Mouse (Mus musculus) kidney, postnatal 0 days (tissue): ENCODE results near the gene Anks6. TPM values are rescaled to one million over a fixed set of nuclear protein-coding genes. Genes with fewer than 3 reads are reported as not detected.
A peak's percentile ranks its signal among the peaks of the same experiment; 100 is the strongest.

ENCODE experiments used
- ATAC-seq: fragments of 200-750 bp; cut with Nextera tagmentation; replicated peaks from 2 replicates; pipeline ENCODE4 v1.8.0; 2017; ENCODE audit warnings: low read depth, moderate number of reproducible peaks, moderate TSS enrichment, moderate library complexity; ENCODE audit not compliant: low FRiP score
- DNase-seq: peaks from one replicate; pipeline ENCODE4 v3.0.0-alpha.2; 2016; ENCODE audit warnings: low spot score
- H3K27ac ChIP-seq: fragments of 300-500 bp; sonication (generic); 2 replicates; pipeline ENCODE4 v1.5.1; 2014; ENCODE audit warnings: mild to moderate bottlenecking
- H3K27me3 ChIP-seq: fragments of 300-500 bp; sonication (generic); 2 replicates; pipeline ENCODE4 v1.6.1; 2014; ENCODE audit warnings: low read length, mixed read lengths; ENCODE audit not compliant: insufficient read depth
- H3K36me3 ChIP-seq: fragments of 300-500 bp; sonication (generic); 2 replicates; pipeline ENCODE4 v1.6.1; 2014; ENCODE audit warnings: low read length, mixed read lengths; ENCODE audit not compliant: insufficient read depth
- H3K4me1 ChIP-seq: fragments of 300-500 bp; sonication (generic); replicated peaks from 2 replicates; pipeline ENCODE4 v1.6.1; 2014; ENCODE audit warnings: antibody characterized with exemption, low read length, mixed read lengths; ENCODE audit not compliant: insufficient read depth
- H3K4me2 ChIP-seq: fragments of 300-500 bp; sonication (generic); 2 replicates; pipeline ENCODE4 v1.6.1; 2014; ENCODE audit warnings: mild to moderate bottlenecking, low read length, moderate library complexity, mixed read lengths
- H3K4me3 ChIP-seq: fragments of 300-500 bp; sonication (generic); replicated peaks from 2 replicates; pipeline ENCODE4 v1.5.1; 2014; ENCODE audit warnings: low read depth, low read length
- H3K9ac ChIP-seq: fragments of 300-500 bp; sonication (generic); 2 replicates; pipeline ENCODE4 v1.6.1; 2014; ENCODE audit warnings: low read depth, low read length
- H3K9me3 ChIP-seq: fragments of 300-500 bp; sonication (generic); replicated peaks from 2 replicates; pipeline ENCODE4 v1.6.1; 2016; ENCODE audit warnings: low read length, inconsistent platforms, mixed read lengths
- CTCF ChIP-seq: IDR thresholded peaks from 2 replicates; pipeline ENCODE4 v1.5.1; 2016; ENCODE audit warnings: antibody characterized with exemption, low read depth, mild to moderate bottlenecking, moderate library complexity
- whole genome bisulfite sequencing: fragments of 180-500 bp; shearing (Covaris S2); extraction: QIAGEN DNeasy Blood & Tissue Kit; methylation state at CpG from one replicate; pipeline ENCODE4 v1.1.7; 2014; 5-methylcytosine and 5-hydroxymethylcytosine counted together
- polyA plus RNA-seq: library from polyadenylated mRNA; unstranded; fragments of >200 nt; fragmentation: Nextera tagmentation; extraction: Ambion mirVana; gene quantifications from 2 replicates; pipeline ENCODE4 v1.2.1, GENCODE M21; 2015

Anks6 gene
- polyA plus RNA-seq, 1 experiment from 2014 or later = 6.4 TPM

- DNase-seq = peak; percentile 67
Observed at GRCm38 (mm10) chr4:47036486-47037320, 20.5 kb downstream of the Anks6 start.

GRCm38 (mm10) chr4:47035536-47035935 lies 21.7 kb downstream of the Anks6 start:
- Histone ChIP-seq H3K4me1 (peaks cover 6% of the 10 kb centered on the region; the same call in 1 of the 2 replicates), H3K9ac (no peak overlapping the region), H3K9me3 (no peaks in the 10 kb centered on the region), H3K4me2 (no peak overlapping the region), H3K36me3 (peaks cover 24% of the 10 kb centered on the region), H3K27me3 (no peaks in the 10 kb centered on the region), H3K27ac (no peak overlapping the region), H3K4me3 (no peak overlapping the region)
- no peak for DNase-seq
- WGBS = 68% methylated on average over 14 of the region's 14 CpGs
- TF ChIP-seq CTCF = no peak
- ATAC-seq = peak; percentile 61; the same call in 1 of the 2 replicates

More at GRCm38 (mm10) chr4:47036486-47037320, 20.5 kb downstream of the Anks6 start:
- no peak for ATAC-seq
- TF ChIP-seq CTCF = 0 out of 2 replicates have a peak, but pooled peaks have one; percentile 6
- Histone ChIP-seq H3K27ac (no peak overlapping the region), H3K4me2 (no peak overlapping the region), H3K4me3 (no peak overlapping the region), H3K9me3 (no peaks in the 10 kb centered on the region), H3K9ac (no peak overlapping the region), H3K36me3 (peaks cover 25% of the 10 kb centered on the region), H3K27me3 (no peaks in the 10 kb centered on the region), H3K4me1 (peaks cover 6% of the 10 kb centered on the region; the same call in 1 of the 2 replicates)
- 34% methylated on average over 13 of the region's 13 CpGs for WGBS

GRCm38 (mm10) chr4:47032171-47032570 lies 25.1 kb downstream of the Anks6 start:
- Histone ChIP-seq H3K4me2 (no peak overlapping the region), H3K27ac (no peak overlapping the region), H3K27me3 (no peaks in the 10 kb centered on the region), H3K9me3 (no peaks in the 10 kb centered on the region), H3K9ac (no peak overlapping the region), H3K4me1 (peaks cover 6% of the 10 kb centered on the region; the same call in 1 of the 2 replicates), H3K36me3 (0 out of 2 replicates have a peak, but pooled peaks cover 10% of the 10 kb centered on the region), H3K4me3 (no peak overlapping the region)
- DNase-seq (no peak), ATAC-seq (no peak)
- no peak for TF ChIP-seq CTCF
- WGBS = 91% methylated on average over 8 of the region's 8 CpGs

- Histone ChIP-seq H3K4me3 (no peak overlapping the region), H3K4me2 (no peak overlapping the region), H3K27me3 (no peaks in the 10 kb centered on the region), H3K27ac (no peak overlapping the region), H3K9me3 (no peaks in the 10 kb centered on the region), H3K9ac (no peak overlapping the region), H3K4me1 (no peaks in the 10 kb centered on the region), H3K36me3 (peaks cover 25% of the 10 kb centered on the region)
- no peak for ATAC-seq
- no peak for TF ChIP-seq CTCF
- 77% methylated on average over 5 of the region's 5 CpGs for WGBS
- DNase-seq = no peak
Observed at GRCm38 (mm10) chr4:47028791-47029190, 28.4 kb downstream of the Anks6 start.

GRCm38 (mm10) chr4:47023949-47024348 lies 33.3 kb downstream of the Anks6 start:
- Histone ChIP-seq H3K4me3 (no peak overlapping the region), H3K36me3 (peaks cover 24% of the 10 kb centered on the region), H3K27ac (no peak overlapping the region), H3K9ac (no peak overlapping the region), H3K27me3 (no peaks in the 10 kb centered on the region), H3K4me2 (no peak overlapping the region), H3K4me1 (no peaks in the 10 kb centered on the region), H3K9me3 (no peaks in the 10 kb centered on the region)
- 66% methylated on average over 6 of the region's 6 CpGs for WGBS
- no peak for DNase-seq
- no peak for ATAC-seq
- no peak for TF ChIP-seq CTCF

- no peak for TF ChIP-seq CTCF
- Histone ChIP-seq H3K9me3 (no peaks in the 10 kb centered on the region), H3K27me3 (no peaks in the 10 kb centered on the region), H3K4me2 (no peak overlapping the region), H3K36me3 (peaks cover 28% of the 10 kb centered on the region), H3K27ac (no peak overlapping the region), H3K9ac (no peak overlapping the region), H3K4me3 (no peak overlapping the region), H3K4me1 (no peaks in the 10 kb centered on the region)
- ATAC-seq = no peak
- 58% methylated on average over 10 of the region's 10 CpGs for WGBS
- DNase-seq = peak; percentile 26
Observed at GRCm38 (mm10) chr4:47022804-47023603, 34.2 kb downstream of the Anks6 start.
